Mouse (Mus musculus): Measurements from ENCODE around the gene Phactr2.
"Not testable (repeated sequence)": the region's sequence is repeated elsewhere in the genome, so short reads cannot be mapped to it uniquely, and the experiment has no call there.

The Phactr2 gene

DNA sequence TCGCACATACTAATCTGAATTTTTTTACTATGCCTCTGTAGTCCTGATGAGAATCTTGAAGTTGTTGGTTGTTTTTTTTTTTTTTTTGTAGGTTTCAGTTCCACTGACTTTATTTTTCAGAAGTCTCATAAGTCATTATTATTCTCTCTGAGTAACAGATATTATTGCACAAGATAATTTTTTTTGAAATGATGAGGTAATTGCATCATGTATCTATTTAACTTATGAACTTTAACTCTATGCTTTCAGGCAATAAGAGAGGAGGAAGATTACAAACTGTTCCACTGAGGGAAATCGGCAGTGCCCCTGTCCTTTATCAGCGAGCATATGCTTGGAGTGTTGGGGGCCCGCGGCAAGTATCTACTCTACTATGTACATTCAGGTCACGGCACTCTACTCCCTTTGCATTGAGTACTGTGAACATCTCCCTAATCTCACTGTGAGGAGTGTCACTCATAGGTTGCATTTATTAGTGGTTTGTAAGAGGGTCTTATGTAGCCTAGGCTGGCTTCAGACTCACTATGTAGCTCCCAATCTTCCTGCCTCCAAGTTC, 272.4 kb downstream of the Phactr2 start:
- DNase-seq: no peak

DNA sequence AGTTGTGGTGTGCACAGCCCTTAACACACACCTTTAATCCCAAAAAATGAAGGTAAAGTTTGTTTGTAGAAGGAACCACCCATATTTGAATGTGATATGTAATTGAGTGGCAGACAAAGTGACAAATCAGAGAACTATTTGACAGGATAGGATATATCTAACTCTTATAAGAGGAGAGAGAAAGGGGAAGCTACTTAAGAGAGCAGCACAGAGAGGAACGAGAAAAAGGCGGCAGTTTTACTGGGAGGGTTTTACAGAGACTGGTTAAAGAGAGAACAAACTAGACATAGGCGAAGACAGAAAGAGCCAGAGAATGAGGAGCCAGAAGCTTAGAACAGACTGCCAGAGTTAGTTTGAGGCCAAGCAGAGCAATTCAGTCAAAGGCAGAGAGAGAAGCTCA, 273.4 kb downstream of the Phactr2 start:
- DNase-seq: no peak

DNA sequence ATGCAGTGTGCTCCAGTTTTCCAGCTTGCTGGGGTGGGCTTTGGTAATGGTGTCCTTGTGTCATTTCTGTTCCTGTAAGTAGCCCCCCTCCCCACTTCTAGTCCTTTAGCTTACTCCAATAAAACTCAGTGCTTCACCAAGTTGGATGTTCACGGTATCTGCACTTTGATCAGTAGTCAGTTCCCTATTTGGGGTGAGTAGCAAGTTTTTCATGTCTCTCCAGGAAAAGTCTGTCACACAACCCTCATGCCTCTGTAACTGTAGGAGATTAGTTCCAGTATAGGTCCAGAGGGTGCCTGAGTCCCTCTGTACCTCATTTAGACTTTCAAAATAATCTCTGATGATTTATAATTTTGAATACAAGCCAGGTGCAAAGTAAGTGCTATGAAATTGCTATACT, 275.0 kb downstream of the Phactr2 start:
- no peak for DNase-seq

DNA sequence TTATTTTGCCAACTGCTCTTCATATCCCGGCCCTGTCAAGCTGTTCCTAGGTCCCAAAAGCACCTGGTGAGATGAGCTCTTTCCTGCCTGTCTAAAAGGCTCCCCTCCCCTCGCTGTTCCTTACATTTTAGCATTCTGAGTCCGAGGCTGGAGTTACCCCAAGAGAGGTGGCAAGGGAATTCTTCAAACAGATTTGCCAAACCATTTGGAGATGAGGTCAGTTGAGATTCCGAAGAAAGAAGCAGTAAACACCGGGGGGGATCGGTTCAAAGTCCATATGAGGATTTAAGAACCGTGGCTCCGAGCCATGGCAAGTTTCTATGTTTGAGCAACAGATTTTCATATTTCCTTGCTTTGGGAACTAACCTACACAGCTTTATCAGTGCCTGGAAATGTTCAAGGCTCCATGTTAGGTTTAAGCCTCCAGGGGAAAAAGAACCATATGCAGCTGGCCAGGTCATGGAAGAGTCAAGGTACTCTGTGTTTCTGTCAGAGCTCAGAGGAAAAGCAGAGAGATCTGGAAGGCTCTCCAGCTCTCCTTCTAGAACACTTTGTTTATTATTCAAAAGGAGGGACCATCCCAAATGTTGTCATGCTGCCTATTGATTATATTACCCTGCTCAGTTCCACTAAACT, 277.2 kb downstream of the Phactr2 start:
- no peak for DNase-seq

DNA sequence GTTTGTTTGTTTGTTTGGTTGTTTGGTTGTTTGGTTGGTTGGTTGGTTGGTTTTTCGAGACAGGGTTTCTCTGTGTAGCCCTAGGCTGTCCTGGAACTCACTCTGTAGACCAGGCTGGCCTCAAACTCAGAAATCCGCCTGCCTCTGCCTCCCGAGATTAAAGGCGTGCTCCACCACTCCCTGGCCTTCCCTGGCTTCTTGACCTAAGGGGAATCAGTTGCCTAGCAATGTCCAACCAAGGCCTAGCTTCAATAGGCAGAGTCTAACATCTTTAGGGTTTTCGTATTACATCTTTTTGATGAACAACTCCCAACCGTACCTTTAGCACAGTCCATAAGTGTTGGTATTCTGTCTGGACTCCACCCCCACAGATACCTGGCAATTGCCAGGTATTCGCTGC, 280.7 kb downstream of the Phactr2 start:
- not testable (repeated sequence) for DNase-seq

DNA sequence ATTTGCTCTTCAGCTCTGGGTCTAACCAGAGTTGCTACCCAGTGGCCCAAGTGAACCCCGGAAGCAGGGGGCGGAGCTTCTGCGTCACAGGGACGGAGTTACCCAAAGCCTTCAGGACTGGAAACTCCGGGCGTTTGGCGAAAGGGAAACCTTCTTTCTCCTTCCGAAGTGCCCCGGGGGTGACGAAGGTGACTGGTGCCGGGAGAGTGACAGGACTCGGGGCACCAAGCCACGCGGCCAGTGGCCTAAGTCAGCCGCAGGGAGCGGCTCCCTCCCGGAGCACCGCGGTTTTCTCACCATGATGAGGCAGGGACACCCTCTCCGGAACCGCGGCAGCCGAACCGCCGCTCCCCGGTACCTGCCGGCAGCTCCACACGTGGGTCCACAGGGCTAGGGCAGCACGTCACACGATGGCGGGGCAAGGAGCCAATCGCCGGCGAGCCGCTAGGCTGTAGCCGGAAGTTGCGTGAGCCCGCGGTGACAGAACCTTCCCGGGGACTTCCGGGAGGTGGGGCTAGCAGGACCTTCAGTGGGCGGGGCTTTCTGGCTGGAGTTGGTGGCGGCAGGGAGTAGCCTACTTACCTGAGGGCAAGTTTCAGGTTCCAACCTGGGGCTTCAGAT, 281.4 kb downstream of the Phactr2 start, which contains the start of gene Ltv1:
Gene Ltv1 (minus strand): TSS at position 438 of the 621 bp plus-strand sequence.
- DNase-seq: peak; percentile 94

- DNase-seq: no peak
Observed at GRCm38 (mm10) chr10:13189881-13190280, 284.3 kb downstream of the Phactr2 start.

DNA sequence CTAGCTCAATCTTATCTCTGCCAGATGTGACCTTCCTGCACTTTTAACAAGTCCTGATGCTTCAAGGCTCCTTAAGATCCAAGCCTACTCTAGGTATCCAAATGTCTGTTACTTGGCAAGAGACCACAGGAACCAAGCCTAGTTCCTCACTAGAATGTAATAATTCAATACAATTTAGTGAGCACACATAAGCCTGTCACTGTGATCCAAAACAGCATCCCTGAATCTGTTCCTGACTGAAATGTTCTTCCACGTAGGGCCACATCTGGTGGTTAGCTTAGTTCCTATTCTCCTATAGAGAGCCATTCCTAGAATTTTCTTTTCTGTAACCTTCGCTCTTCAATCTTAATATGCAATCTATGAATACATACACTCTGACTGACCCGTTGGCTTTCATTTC, 287.5 kb downstream of the Phactr2 start:
- no peak for DNase-seq

DNA sequence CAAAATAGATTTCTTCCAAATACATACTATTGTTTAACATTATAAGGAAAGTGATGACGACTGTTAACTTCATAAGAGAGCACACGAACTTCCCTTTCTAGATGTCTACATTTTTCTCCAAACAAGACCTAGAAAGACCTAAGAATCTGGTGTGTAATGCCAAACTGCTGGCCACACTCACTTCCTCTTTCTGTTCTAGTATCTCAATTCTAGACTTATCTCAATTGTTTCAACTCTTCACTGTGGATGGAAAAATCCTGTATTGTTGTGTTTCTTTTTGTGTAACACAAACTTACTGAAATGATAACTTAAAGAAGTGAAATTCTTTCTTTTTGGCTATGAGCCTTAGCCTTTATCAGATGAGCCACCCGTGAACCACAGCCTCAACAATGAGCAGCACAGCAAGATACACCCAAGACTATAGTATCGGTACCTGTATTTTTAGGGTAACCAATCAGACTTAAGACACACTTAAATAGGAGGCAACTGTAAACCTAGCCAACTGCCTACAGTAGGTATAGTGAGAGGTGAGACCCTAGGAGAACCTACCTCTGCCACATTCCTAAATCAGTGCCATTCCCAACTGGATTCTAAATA, 289.9 kb downstream of the Phactr2 start:
- no peak for DNase-seq

GRCm38 (mm10) chr10:13180211-13180610, 294.0 kb downstream of the Phactr2 start:
- no peak for DNase-seq

- DNase-seq: no peak
Observed at GRCm38 (mm10) chr10:13177973-13178624, 296.1 kb downstream of the Phactr2 start, which contains the start of gene Zc2hc1b. Gene Zc2hc1b, minus strand, starts transcription at chr10:13178023.

DNA sequence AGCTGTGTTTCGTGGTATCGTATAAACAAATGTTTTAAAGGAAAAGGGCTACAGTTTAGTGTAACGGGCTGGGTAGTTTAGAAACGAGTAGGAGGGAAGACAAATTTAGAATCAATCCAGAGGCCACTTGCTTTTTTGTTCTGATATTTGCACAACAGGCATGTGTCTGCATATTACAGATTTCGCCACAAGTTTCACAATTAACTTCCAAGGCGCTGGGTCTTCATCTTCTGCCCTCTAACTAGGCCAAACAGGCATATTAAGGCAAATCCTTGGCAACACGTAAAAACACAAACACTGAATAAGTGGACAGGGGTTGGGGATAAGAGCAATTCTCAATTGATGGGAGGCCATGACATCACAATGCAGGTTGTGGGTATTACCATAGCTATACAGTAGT, 298.3 kb downstream of the Phactr2 start:
- no peak for DNase-seq

DNA sequence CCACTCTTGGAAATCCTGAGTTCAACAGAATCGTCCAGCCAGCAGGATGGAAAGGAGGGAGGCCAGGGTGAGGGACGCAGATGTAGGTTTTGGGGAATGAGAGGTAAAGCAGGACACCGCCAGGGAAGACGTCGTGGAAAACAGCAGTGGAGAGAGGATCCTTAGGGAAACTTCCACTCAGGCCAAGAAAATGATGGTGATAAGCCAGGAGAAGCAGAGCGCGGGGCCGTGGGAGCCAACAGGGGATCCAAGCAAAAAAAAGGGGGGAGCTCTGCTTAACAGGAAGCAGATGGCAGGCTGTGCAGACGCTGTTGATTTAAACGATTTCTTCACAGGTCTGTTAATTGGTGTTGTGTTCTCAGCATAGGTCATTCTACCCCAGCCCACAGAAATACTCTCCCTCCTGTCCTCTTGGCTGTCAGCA, 301.4 kb downstream of the Phactr2 start:
- no peak for DNase-seq

- DNase-seq: no peak
Observed at GRCm38 (mm10) chr10:13171461-13171860, 302.8 kb downstream of the Phactr2 start.

- DNase-seq: no peak
Observed at GRCm38 (mm10) chr10:13170739-13171448, 303.3 kb downstream of the Phactr2 start.

GRCm38 (mm10) chr10:13168461-13168860, 305.8 kb downstream of the Phactr2 start:
- no peak for DNase-seq

DNA sequence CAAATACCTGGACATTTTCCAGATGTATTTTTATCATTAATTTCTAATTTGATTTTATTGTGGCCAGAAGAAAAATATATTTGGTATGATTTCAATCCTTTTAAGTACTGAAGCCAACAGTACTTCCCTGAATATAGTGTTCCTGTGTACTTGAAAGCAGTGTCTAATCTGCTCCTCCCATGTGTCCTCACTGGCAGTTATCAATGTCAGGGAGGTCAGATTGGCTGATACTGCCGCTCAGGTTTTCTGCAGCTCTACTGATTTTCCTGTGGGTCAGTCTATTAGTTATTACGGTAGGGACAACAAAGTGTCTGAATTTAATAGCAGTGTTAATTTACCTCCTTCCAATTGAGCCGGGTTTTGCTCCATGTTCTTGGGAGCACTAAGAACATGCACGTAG, 312.2 kb downstream of the Phactr2 start:
- no peak for DNase-seq

GRCm38 (mm10) chr10:13160913-13161312, 313.3 kb downstream of the Phactr2 start:
- DNase-seq: no peak
